Mouse (Mus musculus) limb, embryonic 11.5 days (tissue): ENCODE results near the gene Cycs. TPM values are rescaled to one million over a fixed set of nuclear protein-coding genes. Genes with fewer than 3 reads are reported as not detected.

Source experiments
- ATAC-seq: fragments of 200-750 bp; cut with Nextera tagmentation; 2 replicates; pipeline ENCODE4 v1.8.0; 2017; ENCODE audit warnings: low read depth; ENCODE audit not compliant: insufficient number of reproducible peaks, low FRiP score, low TSS enrichment
- DNase-seq: peaks from one replicate; pipeline ENCODE4 v3.0.0-alpha.2; 2015; ENCODE audit warnings: low spot score
- H3K27ac ChIP-seq: fragments of 300-500 bp; sonication (generic); replicated peaks from 2 replicates; pipeline ENCODE4 v1.5.1; 2014; ENCODE audit warnings: low read depth, mild to moderate bottlenecking, low read length
- H3K27me3 ChIP-seq: fragments of 300-500 bp; sonication (generic); 2 replicates; pipeline ENCODE4 v1.6.1; 2014; ENCODE audit warnings: mild to moderate bottlenecking, low read length, mixed read lengths; ENCODE audit not compliant: control insufficient read depth, insufficient read depth
- H3K36me3 ChIP-seq: fragments of 300-500 bp; sonication (generic); 2 replicates; pipeline ENCODE4 v1.6.1; 2014; ENCODE audit warnings: mild to moderate bottlenecking, low read length, moderate library complexity, mixed read lengths; ENCODE audit not compliant: control insufficient read depth, insufficient read depth
- H3K4me1 ChIP-seq: fragments of 300-500 bp; sonication (generic); 2 replicates; pipeline ENCODE4 v1.6.1; 2014; ENCODE audit warnings: low read length, mixed read lengths; ENCODE audit not compliant: control insufficient read depth, insufficient read depth
- H3K4me2 ChIP-seq: fragments of 300-500 bp; sonication (generic); 2 replicates; pipeline ENCODE4 v1.6.1; 2014; ENCODE audit warnings: low read depth, mild to moderate bottlenecking, moderate library complexity; ENCODE audit not compliant: severe bottlenecking
- H3K4me3 ChIP-seq: fragments of 300-500 bp; sonication (generic); 2 replicates; pipeline ENCODE4 v1.5.1; 2014; ENCODE audit warnings: low read depth, low read length
- H3K9ac ChIP-seq: fragments of 300-500 bp; sonication (generic); 2 replicates; pipeline ENCODE4 v1.6.1; 2014; ENCODE audit warnings: mild to moderate bottlenecking, low read length
- H3K9me3 ChIP-seq: fragments of 300-500 bp; sonication (generic); 2 replicates; pipeline ENCODE4 v1.6.1; 2016; ENCODE audit warnings: low read length; ENCODE audit not compliant: control insufficient read depth
- WGBS: fragments of 180-500 bp; shearing (Covaris S2); extraction: QIAGEN DNeasy Blood & Tissue Kit; methylation state at CpG from one replicate; pipeline ENCODE4 v1.1.7; 2014; 5-methylcytosine and 5-hydroxymethylcytosine counted together
- polyA plus RNA-seq: library from polyadenylated mRNA; unstranded; fragments of >200 nt; fragmentation: Nextera tagmentation; extraction: Ambion mirVana; gene quantifications from 2 replicates; pipeline ENCODE4 v1.2.1, GENCODE M21; 2014

Cycs gene
- 70.6 and 73.7 TPM in 2 replicates for polyA plus RNA-seq

DNA sequence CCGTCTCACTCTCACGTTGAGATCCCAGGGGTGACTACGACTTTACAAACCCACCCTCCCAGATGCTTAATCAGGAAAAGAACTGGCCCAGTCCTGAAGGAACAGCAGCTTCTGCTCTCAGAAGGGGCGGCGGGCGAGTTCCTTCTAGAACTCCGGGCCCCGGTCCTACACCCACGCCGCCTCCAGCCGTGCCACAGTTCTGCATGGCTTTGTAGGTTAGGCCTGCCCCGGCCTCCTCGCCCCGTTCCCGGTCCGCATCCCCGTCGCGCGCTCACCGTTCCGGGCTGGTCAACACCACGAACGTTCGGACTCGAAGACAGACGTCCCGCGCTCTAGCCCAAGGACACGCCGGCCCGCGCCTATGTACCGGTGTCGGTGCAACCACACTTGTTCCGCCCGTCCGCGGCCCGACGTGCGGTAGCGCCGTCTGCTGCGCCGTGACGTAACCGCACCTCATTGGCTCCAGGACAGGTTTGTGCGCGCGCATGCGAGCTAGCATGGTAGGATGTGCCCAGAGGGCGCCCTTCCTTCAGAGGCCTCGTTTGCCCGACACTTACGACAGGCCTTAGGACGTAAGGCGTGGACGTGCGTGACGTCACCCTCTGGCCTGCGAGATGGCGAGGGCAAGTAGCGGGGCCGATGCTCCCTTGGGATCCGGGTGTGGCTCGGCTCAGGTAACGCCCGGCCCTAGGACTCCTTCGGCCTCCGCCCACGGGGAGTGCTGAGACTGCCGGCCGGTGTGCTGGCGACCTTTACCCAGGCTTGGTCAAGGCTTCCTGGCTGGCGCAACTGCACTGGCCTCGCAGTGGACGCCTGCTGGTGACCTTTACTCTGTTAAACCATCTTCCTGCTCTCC is at the start of gene Cycs:
Gene Cycs (minus strand): TSS at position 398 of the 856 bp plus-strand sequence.
- Histone ChIP-seq H3K4me2 (peak within 1 kb of the TSS; percentile 78), H3K4me3 (peak within 1 kb of the TSS; percentile 82), H3K36me3 (no peaks in the 10 kb centered on the region), H3K9me3 (no peaks in the 10 kb centered on the region), H3K27me3 (no peaks in the 10 kb centered on the region), H3K4me1 (peaks cover 4% of the 10 kb centered on the region; the same call in 1 of the 2 replicates), H3K27ac (0 out of 2 replicates have a peak within 1 kb of the TSS, but pooled peaks have one; percentile 1), H3K9ac (peak within 1 kb of the TSS; percentile 85)
- DNase-seq (peak; percentile 100), ATAC-seq (peak; percentile 98)
- WGBS: under 1% methylated on average over 78 of the region's 78 CpGs

DNA sequence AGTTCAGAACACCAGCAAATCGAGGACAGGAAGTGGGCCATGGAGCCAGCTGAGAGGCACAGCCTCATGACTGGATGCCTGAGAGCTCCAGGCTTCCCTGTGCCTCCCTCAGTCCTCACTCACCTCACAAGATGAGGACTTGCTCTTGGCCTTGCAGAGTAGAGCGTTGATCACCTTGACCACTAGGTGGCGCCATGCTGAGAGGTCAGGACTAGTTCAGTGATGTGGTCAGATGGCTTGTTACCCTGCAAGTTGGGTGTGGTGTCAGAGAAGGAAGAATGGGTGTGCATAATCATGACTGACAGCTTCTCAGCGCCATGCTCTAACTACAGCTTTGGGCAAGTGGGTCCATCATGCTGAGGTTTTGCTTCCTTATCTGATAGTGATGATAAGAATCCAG is 35.3 kb upstream of the Cycs start:
- no peak for ATAC-seq
- WGBS: 38% methylated on average over 4 of the region's 4 CpGs

DNA sequence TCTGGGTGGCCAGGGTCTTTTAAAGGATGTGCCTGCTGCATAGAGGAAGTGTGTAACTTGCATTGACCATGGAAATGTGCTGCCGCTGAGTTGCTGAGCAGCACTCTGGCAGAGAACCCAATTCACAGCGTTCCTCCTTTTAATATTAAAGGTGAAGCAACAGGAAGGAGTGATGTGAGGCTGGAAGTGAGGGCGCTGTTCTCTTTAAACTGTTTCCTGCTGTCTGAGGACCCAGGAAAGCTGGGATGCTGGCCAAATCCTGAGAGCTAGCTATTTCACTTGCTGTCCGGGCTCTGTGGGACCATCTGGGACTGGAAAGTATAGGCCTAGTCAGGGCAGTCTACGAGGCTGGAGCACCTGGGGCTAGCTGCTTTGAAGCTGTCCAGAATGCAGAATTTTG is 32.2 kb upstream of the Cycs start:
- 73% methylated on average over 5 of the region's 5 CpGs for WGBS
- no peak for DNase-seq
- ATAC-seq: no peak
- Histone ChIP-seq H3K4me2 (no peak overlapping the region), H3K36me3 (no peaks in the 10 kb centered on the region), H3K4me3 (no peak overlapping the region), H3K4me1 (no peaks in the 10 kb centered on the region), H3K9me3 (no peaks in the 10 kb centered on the region), H3K9ac (no peak overlapping the region), H3K27me3 (no peaks in the 10 kb centered on the region), H3K27ac (no peak overlapping the region)

More for the DNA sequence above, 35.3 kb upstream of the Cycs start:
- no peak overlapping the region for H3K27ac ChIP-seq
- H3K9me3 ChIP-seq: no peaks in the 10 kb centered on the region
- H3K36me3 ChIP-seq: no peaks in the 10 kb centered on the region
- no peak overlapping the region for H3K9ac ChIP-seq
- H3K27me3 ChIP-seq: no peaks in the 10 kb centered on the region
- peak; percentile 76 for DNase-seq
- H3K4me1 ChIP-seq: no peaks in the 10 kb centered on the region
- no peak overlapping the region for H3K4me3 ChIP-seq
- H3K4me2 ChIP-seq: no peak overlapping the region

DNA sequence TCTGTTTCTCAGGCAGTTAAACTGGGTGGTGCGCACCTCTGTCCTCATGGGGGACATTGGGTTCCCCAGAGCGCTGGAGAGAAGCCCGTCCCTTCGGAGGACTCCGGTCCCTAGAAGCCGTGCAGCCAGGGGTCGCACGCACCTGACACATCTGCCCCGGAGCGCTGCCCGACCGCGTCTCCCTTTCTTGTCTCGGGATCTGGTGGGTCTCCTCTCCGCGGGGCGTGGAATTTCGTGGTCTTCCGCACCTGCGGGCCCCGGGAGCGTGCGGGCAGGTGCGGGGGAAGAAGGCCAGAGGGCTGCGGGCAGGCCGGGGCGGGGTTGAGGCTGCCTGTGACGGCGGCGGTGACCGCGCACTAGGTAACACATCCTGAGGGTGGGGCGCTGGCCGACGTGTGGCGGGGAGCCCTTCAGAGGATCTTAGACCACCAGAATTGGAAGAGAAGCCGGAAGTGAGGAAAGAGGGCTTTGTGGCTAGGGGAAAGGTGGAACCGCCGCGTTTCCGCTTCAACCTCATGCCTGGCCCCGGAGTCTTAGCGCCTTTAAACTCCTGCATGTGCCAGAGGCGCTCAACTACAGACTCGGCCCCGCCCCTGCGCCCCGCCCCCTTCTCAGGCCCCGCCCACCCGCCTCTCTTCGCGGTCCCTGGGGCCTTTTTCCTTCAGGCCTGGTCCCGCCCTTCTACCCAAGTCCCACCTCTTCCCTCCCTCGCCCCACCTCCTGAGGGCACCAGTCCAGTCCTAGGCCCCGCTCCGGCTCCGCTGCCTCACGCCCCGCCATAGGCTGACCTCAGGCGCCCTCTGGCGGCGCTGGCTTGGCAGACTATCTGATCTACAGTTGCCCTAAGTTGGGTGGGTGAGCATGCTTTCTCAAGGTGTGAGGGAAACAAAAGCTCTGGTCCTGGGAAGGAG is 30.2 kb upstream of the Cycs start, which contains the start of gene 4921507P07Rik:
Gene 4921507P07Rik (minus strand): TSS at position 332 of the 911 bp plus-strand sequence.
- Histone ChIP-seq H3K27ac (no peak within 1 kb of the TSS), H3K9me3 (no peaks in the 10 kb centered on the region), H3K4me2 (peak within 1 kb of the TSS; percentile 97), H3K36me3 (no peaks in the 10 kb centered on the region), H3K27me3 (no peaks in the 10 kb centered on the region), H3K4me1 (no peaks in the 10 kb centered on the region), H3K4me3 (peak within 1 kb of the TSS; percentile 53), H3K9ac (peak within 1 kb of the TSS; percentile 63)
- peak; percentile 95 for DNase-seq
- WGBS: under 1% methylated on average over 62 of the region's 62 CpGs
- peak; percentile 96 for ATAC-seq

DNA sequence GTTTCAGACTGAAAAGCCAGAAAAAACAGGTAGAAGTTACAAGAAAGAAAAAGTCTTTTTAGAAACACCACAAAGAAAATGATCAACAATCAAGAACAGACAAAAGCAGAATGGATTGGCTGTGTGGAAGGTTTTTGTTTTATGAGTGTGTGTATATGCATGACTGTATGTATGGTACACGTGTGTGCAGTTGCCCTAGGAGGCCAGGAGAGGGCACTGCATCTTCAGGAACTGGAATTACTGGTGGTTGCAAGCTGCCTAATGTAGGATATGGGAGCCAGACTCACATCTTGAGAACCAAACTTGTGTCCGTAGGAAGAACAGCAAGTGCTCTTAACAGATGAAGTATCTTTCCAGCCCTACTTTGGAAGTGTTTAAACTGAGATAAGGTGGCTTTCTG is 28.0 kb upstream of the Cycs start:
- WGBS: 86% methylated on average over 2 of the region's 2 CpGs
- no peak overlapping the region for H3K27ac ChIP-seq
- H3K9ac ChIP-seq: no peak overlapping the region
- no peak overlapping the region for H3K4me2 ChIP-seq
- no peaks in the 10 kb centered on the region for H3K9me3 ChIP-seq
- H3K36me3 ChIP-seq: no peaks in the 10 kb centered on the region
- no peaks in the 10 kb centered on the region for H3K4me1 ChIP-seq
- H3K4me3 ChIP-seq: no peak overlapping the region
- no peaks in the 10 kb centered on the region for H3K27me3 ChIP-seq
- ATAC-seq (no peak), DNase-seq (no peak)

DNA sequence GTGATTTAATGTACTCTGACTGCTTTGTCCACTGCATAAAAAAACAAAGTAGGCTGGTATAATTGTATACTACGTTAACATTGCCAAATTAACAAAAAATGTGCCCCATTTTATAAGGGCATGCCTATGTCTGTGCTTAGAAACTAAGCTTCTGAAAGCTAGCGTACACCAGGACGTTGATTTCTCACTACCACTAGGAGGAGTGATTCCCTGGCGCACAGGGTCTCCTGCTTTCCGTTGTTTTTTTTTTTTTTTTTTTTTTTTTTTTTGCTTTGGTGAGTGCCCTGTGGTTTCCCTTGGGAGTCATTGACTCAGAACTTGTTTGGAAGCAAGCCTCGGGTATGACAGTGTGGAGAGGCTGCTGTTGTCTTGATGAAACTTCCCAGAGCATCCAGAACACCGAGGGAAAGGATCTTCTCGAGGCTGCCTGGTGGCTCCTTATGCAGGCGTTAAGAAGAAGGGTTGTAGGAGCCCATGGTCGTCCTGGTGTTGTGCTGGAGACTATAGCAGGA is 27.1 kb upstream of the Cycs start:
- H3K4me2 ChIP-seq: no peak overlapping the region
- H3K36me3 ChIP-seq: no peaks in the 10 kb centered on the region
- no peak overlapping the region for H3K4me3 ChIP-seq
- no peak for DNase-seq
- WGBS: 64% methylated on average over 10 of the region's 10 CpGs
- no peak overlapping the region for H3K27ac ChIP-seq
- no peaks in the 10 kb centered on the region for H3K27me3 ChIP-seq
- H3K9ac ChIP-seq: no peak overlapping the region
- no peak for ATAC-seq
- H3K4me1 ChIP-seq: no peaks in the 10 kb centered on the region
- no peaks in the 10 kb centered on the region for H3K9me3 ChIP-seq

DNA sequence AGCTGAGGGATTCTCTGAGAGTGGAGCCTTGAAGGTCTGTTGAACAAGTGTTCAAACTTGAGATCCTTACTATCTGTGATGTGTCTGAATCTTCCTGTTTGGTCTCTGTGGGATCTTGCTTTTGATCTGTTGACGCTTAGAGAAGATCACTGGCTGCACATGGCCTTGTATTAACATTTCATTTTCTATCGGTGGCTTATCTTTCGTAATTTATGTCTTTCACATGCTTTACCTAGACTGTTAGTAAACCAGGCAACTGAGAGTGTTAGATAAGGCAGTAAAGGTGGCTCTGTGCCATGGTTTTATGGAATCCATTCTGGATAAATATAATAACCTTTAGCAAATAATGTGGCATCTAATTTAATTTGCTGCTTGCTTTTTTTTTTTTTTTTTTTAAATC is 23.9 kb upstream of the Cycs start:
- no peak overlapping the region for H3K4me3 ChIP-seq
- ATAC-seq (no peak), DNase-seq (no peak)
- H3K9me3 ChIP-seq: no peaks in the 10 kb centered on the region
- H3K27me3 ChIP-seq: no peaks in the 10 kb centered on the region
- no peak overlapping the region for H3K4me2 ChIP-seq
- no peak overlapping the region for H3K27ac ChIP-seq
- no peak overlapping the region for H3K9ac ChIP-seq
- 0 out of 2 replicates have a peak, but pooled peaks cover 2% of the 10 kb centered on the region for H3K4me1 ChIP-seq
- 88% methylated on average over 3 of the region's 3 CpGs for WGBS
- H3K36me3 ChIP-seq: no peaks in the 10 kb centered on the region

DNA sequence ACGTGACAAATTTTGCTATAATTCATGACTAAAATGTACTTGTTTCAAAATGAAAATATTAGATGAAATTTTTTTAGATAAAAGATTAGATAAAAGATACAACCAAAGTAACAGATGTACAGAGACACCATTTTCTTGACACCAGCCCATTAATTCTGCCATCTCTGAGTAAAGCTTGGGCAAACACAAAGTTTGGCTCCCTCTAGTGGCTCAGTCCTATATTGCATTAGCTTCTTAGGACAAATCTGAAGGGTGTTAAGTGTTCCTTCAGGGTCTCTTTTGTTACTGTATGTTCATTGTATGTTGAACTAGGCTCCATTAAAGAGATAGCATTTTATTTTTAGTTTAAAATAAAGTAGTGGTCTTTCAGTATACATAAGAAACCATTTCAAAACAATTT is 21.9 kb upstream of the Cycs start:
- 94% methylated on average over 1 of the region's 1 CpGs for WGBS
- no peak overlapping the region for H3K4me3 ChIP-seq
- ATAC-seq (no peak), DNase-seq (peak; percentile 76)
- H3K9me3 ChIP-seq: no peaks in the 10 kb centered on the region
- no peak overlapping the region for H3K9ac ChIP-seq
- H3K27ac ChIP-seq: no peak overlapping the region
- H3K36me3 ChIP-seq: no peaks in the 10 kb centered on the region
- 0 out of 2 replicates have a peak, but pooled peaks cover 2% of the 10 kb centered on the region for H3K4me1 ChIP-seq
- no peak overlapping the region for H3K4me2 ChIP-seq
- no peaks in the 10 kb centered on the region for H3K27me3 ChIP-seq
